Mouse (Mus musculus): ENCODE data around the gene Hectd2. TPM values are rescaled to one million over a fixed set of nuclear protein-coding genes. Genes with fewer than 3 reads are reported as not detected.

The Hectd2 gene
- polyA plus RNA-seq, 1 experiment from 2014 or later: 1.3 TPM

DNA sequence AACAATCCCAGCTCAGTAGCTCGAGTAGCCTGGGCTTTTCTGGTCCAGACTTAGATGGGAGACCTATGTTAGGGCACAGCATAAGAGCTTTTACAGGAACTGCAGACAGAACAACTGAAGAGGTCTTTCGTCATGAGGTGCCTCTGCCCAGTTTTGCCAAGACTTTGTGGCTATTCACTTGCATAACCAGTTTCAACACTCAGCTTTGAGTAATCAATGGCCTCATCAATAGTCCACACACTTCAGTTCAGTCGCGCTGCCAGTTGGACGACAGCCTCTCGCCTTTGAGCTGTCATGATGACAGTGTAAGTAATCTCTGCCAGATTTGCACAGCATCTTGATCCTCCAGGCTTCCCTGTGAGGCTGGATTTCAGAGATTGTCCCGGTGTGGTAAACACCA, 80.3 kb downstream of the Hectd2 start:
- H3K9me3 ChIP-seq (ENCODE audit: control insufficient read depth, low read length): no peaks in the 10 kb centered on the region
- no peak overlapping the region for H3K9ac ChIP-seq (ENCODE audit: low read depth, low read length)
- no peak overlapping the region for H3K4me3 ChIP-seq (ENCODE audit: low read length)
- no peak overlapping the region for H3K4me2 ChIP-seq (ENCODE audit: low read depth, low read length)
- 89% methylated on average over 7 of the region's 7 CpGs for WGBS
- H3K27me3 ChIP-seq (replicated peaks; ENCODE audit: control insufficient read depth, insufficient read depth, low read length): no peaks in the 10 kb centered on the region
- no peaks in the 10 kb centered on the region for H3K4me1 ChIP-seq (ENCODE audit: control insufficient read depth, insufficient read depth, low read length)
- no peak overlapping the region for H3K27ac ChIP-seq (ENCODE audit: low read length)
- H3K36me3 ChIP-seq (ENCODE audit: control insufficient read depth, insufficient read depth, low read length): no peaks in the 10 kb centered on the region
- no peak for ATAC-seq

DNA sequence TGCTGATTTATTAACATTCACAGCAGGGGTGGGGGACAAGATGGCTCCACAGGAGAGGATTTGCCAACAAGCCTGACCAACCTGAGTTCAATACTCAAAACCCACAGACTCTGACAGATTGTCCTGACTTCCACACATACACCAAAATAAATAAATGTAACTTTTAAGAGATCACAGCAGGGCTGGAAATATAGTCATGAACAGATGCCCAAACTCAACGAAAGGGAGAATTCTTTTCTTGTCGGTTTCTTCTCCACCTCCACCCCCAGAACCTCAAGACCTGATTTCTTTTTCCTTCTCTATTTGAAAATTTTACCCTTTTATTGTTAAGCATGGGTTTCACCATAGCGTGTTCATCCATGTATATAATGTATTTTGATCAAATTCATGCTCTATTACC, 82.8 kb downstream of the Hectd2 start:
- Histone ChIP-seq H3K4me2 (ENCODE audit: low read depth, low read length) (no peak overlapping the region), H3K27me3 (replicated peaks; ENCODE audit: control insufficient read depth, insufficient read depth, low read length) (no peaks in the 10 kb centered on the region), H3K4me3 (ENCODE audit: low read length) (no peak overlapping the region), H3K9ac (ENCODE audit: low read depth, low read length) (no peak overlapping the region), H3K36me3 (ENCODE audit: control insufficient read depth, insufficient read depth, low read length) (no peaks in the 10 kb centered on the region), H3K9me3 (ENCODE audit: control insufficient read depth, low read length) (no peaks in the 10 kb centered on the region), H3K4me1 (ENCODE audit: control insufficient read depth, insufficient read depth, low read length) (no peaks in the 10 kb centered on the region), H3K27ac (ENCODE audit: low read length) (no peak overlapping the region)
- 85% methylated on average over 3 of the region's 3 CpGs for WGBS
- no peak for ATAC-seq

DNA sequence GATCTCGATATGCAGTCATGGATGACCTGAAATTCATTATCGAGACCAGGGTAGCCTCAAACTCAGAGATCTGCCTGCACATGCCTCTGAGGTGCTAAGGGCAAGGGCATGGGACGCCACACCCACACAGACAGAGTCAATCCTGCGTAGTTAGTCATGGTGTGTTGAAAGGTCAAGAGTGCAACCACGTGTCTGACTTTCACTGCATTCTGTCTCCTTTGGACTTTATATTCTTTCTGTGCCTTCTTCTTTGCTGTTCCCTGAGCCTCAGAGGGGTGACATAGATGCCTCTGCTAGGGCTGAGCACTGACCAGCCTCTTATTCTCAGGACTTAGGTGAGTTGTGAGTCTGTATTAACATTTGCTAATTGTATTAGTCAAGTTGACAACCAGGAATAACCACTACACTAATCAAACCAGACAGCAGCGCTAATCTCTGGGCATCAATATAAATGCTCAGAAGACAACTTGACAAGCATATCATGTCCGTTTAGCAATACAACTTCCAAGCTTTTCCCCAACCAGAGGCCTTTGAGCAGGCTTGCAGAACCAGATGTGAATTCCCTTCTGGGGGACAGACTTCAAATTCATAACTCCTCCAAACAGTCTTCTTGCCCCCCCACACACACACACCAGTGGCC, 83.6 kb downstream of the Hectd2 start:
- Histone ChIP-seq H3K9ac (ENCODE audit: low read depth, low read length) (no peak overlapping the region), H3K27ac (ENCODE audit: low read length) (no peak overlapping the region), H3K9me3 (ENCODE audit: control insufficient read depth, low read length) (no peaks in the 10 kb centered on the region), H3K36me3 (ENCODE audit: control insufficient read depth, insufficient read depth, low read length) (no peaks in the 10 kb centered on the region), H3K4me1 (ENCODE audit: control insufficient read depth, insufficient read depth, low read length) (no peaks in the 10 kb centered on the region), H3K27me3 (replicated peaks; ENCODE audit: control insufficient read depth, insufficient read depth, low read length) (no peaks in the 10 kb centered on the region), H3K4me3 (ENCODE audit: low read length) (no peak overlapping the region), H3K4me2 (ENCODE audit: low read depth, low read length) (no peak overlapping the region)
- ATAC-seq: peak; percentile 74
- WGBS: 71% methylated on average over 7 of the region's 7 CpGs

DNA sequence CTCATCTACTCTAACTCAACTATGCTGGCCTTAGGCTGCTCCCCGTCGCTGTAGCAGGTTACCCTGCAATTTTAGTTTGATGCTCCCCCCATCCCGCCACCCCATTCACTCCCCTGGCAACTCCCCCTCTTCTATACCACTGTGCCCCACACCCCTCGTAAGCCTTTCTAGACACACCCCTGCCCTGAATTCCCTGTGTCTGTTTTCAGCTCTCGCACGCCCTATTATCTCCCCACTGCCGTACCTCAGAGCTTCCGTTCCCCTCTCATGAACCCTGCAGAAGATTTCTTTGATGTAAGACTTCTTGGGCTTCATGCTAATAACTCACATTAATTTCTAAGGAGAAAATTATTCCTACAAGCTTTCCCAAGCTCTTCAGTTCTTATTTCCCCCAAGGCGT, 84.6 kb downstream of the Hectd2 start:
- no peaks in the 10 kb centered on the region for H3K36me3 ChIP-seq (ENCODE audit: control insufficient read depth, insufficient read depth, low read length)
- no peak overlapping the region for H3K9ac ChIP-seq (ENCODE audit: low read depth, low read length)
- no peak for ATAC-seq
- no peak overlapping the region for H3K4me2 ChIP-seq (ENCODE audit: low read depth, low read length)
- no peaks in the 10 kb centered on the region for H3K27me3 ChIP-seq (replicated peaks; ENCODE audit: control insufficient read depth, insufficient read depth, low read length)
- H3K4me1 ChIP-seq (ENCODE audit: control insufficient read depth, insufficient read depth, low read length): no peaks in the 10 kb centered on the region
- no peak overlapping the region for H3K4me3 ChIP-seq (ENCODE audit: low read length)
- 90% methylated on average over 9 of the region's 9 CpGs for WGBS
- no peaks in the 10 kb centered on the region for H3K9me3 ChIP-seq (ENCODE audit: control insufficient read depth, low read length)
- H3K27ac ChIP-seq (ENCODE audit: low read length): no peak overlapping the region

DNA sequence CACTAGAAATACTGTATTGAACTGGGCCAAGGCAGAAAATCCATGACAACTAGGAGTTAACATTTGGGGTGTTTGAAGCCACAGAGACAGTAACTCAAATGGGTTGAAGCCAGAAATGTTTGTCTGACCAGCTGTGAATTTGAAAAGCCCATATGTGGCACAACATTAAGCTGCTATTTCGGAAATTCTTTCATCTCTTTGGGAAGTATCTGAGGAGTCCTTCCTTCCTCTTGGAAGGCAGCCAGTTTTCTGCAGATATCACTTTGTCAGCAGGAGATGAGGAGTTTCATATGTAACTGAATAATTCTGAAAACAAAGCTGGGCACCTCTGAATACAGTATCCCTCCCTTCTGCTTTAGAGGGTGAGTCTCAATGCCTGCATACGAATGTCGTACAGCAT, 86.7 kb downstream of the Hectd2 start:
- Histone ChIP-seq H3K36me3 (ENCODE audit: control insufficient read depth, insufficient read depth, low read length) (no peaks in the 10 kb centered on the region), H3K4me1 (ENCODE audit: control insufficient read depth, insufficient read depth, low read length) (peaks cover 3% of the 10 kb centered on the region; the same call in 1 of the 2 replicates), H3K9ac (ENCODE audit: low read depth, low read length) (no peak overlapping the region), H3K27ac (ENCODE audit: low read length) (no peak overlapping the region), H3K4me3 (ENCODE audit: low read length) (no peak overlapping the region), H3K9me3 (ENCODE audit: control insufficient read depth, low read length) (no peaks in the 10 kb centered on the region), H3K4me2 (ENCODE audit: low read depth, low read length) (no peak overlapping the region), H3K27me3 (replicated peaks; ENCODE audit: control insufficient read depth, insufficient read depth, low read length) (no peaks in the 10 kb centered on the region)
- no peak for ATAC-seq
- WGBS: 61% methylated on average over 3 of the region's 3 CpGs

DNA sequence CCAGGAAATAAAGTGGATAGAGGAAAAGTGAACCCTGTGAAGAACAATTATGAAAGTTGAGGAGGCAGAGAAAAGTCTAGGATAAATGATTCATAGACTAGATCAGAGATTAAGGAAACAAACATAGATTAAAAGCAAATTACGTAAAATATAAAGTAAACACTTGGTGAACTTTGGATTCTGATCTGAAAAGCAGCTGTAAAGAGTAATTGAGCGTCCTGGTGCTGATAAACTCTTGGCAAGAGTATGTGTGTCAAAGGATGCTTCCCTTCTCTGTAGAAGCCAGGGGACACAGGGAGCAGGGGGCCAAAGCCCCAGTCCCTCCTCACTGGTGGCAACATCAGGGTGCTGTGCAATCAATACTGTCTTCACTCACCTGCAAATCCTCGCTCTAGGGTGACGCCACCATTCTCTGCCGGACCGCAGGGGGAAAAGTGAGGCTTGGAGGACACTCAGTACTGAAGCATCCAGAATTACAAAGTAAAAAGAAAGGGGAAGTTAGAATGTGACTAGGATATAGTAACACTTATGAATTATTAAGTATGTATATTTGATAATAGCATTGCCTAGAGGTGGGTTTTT, 91.0 kb downstream of the Hectd2 start:
- peak; percentile 63; the same call in 1 of the 2 replicates for ATAC-seq
- H3K27ac ChIP-seq (ENCODE audit: low read length): no peak overlapping the region
- H3K9ac ChIP-seq (ENCODE audit: low read depth, low read length): no peak overlapping the region
- 63% methylated on average over 6 of the region's 6 CpGs for WGBS
- no peak overlapping the region for H3K4me2 ChIP-seq (ENCODE audit: low read depth, low read length)
- H3K4me3 ChIP-seq (ENCODE audit: low read length): no peak overlapping the region
- H3K4me1 ChIP-seq (ENCODE audit: control insufficient read depth, insufficient read depth, low read length): peaks cover 6% of the 10 kb centered on the region; the same call in 1 of the 2 replicates
- no peaks in the 10 kb centered on the region for H3K27me3 ChIP-seq (replicated peaks; ENCODE audit: control insufficient read depth, insufficient read depth, low read length)
- H3K36me3 ChIP-seq (ENCODE audit: control insufficient read depth, insufficient read depth, low read length): no peaks in the 10 kb centered on the region
- no peaks in the 10 kb centered on the region for H3K9me3 ChIP-seq (ENCODE audit: control insufficient read depth, low read length)

DNA sequence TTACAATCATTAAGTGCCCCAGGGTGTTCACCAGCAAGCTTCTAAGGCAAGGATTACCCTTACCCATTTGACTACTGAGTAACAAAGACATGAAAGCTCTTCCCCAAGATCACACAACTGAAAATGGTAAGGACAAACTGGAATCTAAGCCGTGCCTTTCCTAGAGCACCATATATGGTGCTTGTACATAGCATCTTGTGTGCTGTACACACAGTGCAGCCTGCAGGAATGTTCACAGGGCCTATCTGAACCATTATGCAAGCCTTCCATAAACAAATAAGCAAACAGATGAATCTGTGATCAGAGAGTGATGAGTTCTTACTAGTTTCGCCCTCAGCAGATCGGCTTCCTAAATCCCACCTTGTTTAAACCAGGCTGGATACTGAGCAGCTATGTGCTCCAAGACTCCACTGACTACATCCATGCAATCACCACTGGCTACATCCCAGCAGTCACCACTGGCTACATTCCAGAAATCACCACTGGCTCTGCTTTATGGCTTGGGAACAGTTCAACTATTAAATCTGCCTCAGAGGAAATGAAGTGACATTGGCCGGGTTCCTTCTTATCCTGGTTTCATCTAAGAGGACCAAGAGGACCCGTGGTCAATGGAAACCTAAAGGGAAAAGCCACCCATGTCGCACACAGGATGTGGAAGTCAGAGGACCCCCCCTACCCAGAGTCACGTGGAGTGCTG, 91.8 kb downstream of the Hectd2 start:
- Histone ChIP-seq H3K4me2 (ENCODE audit: low read depth, low read length) (no peak overlapping the region), H3K9me3 (ENCODE audit: control insufficient read depth, low read length) (no peaks in the 10 kb centered on the region), H3K4me1 (ENCODE audit: control insufficient read depth, insufficient read depth, low read length) (peaks cover 6% of the 10 kb centered on the region; the same call in 1 of the 2 replicates), H3K36me3 (ENCODE audit: control insufficient read depth, insufficient read depth, low read length) (no peaks in the 10 kb centered on the region), H3K27me3 (replicated peaks; ENCODE audit: control insufficient read depth, insufficient read depth, low read length) (no peaks in the 10 kb centered on the region), H3K4me3 (ENCODE audit: low read length) (no peak overlapping the region), H3K9ac (ENCODE audit: low read depth, low read length) (no peak overlapping the region), H3K27ac (ENCODE audit: low read length) (no peak overlapping the region)
- peak; percentile 44; the same call in 1 of the 2 replicates for ATAC-seq
- whole genome bisulfite sequencing: 71% methylated on average over 7 of the region's 7 CpGs

DNA sequence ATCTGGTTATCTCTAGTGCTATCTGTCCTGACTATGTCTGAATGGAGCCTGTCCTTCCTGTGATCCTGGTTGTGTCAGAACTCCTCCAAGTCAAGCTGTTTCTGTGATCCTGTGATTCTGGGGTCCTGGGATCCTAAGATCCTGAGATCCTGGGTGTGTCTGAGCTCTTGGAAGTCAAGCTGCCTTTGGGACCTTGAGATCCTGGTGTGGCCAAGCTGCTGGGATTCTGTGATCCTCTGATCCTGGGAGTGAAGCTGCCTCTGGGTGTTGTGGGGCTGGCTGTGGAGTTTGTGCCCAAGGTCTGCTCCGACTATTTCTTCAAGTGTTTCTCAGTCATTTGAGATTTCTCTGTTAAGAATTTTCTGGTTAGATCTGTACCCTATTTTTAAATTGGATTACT, 98.2 kb downstream of the Hectd2 start:
- no peak overlapping the region for H3K27ac ChIP-seq (ENCODE audit: low read length)
- no peak overlapping the region for H3K4me3 ChIP-seq (ENCODE audit: low read length)
- no peaks in the 10 kb centered on the region for H3K36me3 ChIP-seq (ENCODE audit: control insufficient read depth, insufficient read depth, low read length)
- H3K9ac ChIP-seq (ENCODE audit: low read depth, low read length): no peak overlapping the region
- no peak for ATAC-seq
- no peaks in the 10 kb centered on the region for H3K4me1 ChIP-seq (ENCODE audit: control insufficient read depth, insufficient read depth, low read length)
- H3K9me3 ChIP-seq (ENCODE audit: control insufficient read depth, low read length): no peaks in the 10 kb centered on the region
- no peak overlapping the region for H3K4me2 ChIP-seq (ENCODE audit: low read depth, low read length)
- 88% methylated on average over 1 of the region's 1 CpGs for WGBS
- H3K27me3 ChIP-seq (replicated peaks; ENCODE audit: control insufficient read depth, insufficient read depth, low read length): no peaks in the 10 kb centered on the region

DNA sequence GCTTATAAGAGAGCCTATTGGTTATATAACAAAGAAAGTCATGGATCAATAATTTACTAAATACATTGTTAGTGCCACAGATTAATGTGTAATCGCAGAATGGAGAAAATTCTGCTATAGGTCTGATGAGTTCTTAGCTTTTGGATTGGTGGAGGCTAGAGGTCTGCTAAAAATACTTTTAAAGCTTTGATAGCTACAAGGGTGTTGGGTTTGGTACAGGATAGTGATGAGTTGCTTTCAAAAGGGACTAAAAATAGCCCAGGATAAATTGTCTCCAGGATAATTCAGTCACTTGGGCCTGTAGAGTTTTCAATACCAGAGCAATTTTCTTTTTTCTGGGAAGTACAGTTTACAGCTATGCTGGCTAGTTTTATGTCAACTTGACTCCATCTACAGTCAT, 108.3 kb downstream of the Hectd2 start:
- Histone ChIP-seq H3K27me3 (replicated peaks; ENCODE audit: control insufficient read depth, insufficient read depth, low read length) (no peaks in the 10 kb centered on the region), H3K4me3 (ENCODE audit: low read length) (no peak overlapping the region), H3K36me3 (ENCODE audit: control insufficient read depth, insufficient read depth, low read length) (no peaks in the 10 kb centered on the region), H3K9ac (ENCODE audit: low read depth, low read length) (no peak overlapping the region), H3K4me1 (ENCODE audit: control insufficient read depth, insufficient read depth, low read length) (no peaks in the 10 kb centered on the region), H3K4me2 (ENCODE audit: low read depth, low read length) (no peak overlapping the region), H3K27ac (ENCODE audit: low read length) (no peak overlapping the region), H3K9me3 (ENCODE audit: control insufficient read depth, low read length) (no peaks in the 10 kb centered on the region)
- 96% methylated on average over 1 of the region's 1 CpGs for WGBS
- no peak for ATAC-seq

All from intestine, embryonic 16.5 days (tissue).